Mouse (Mus musculus): Measurements from ENCODE around the gene Tpsab1. TPM values are rescaled to one million over a fixed set of nuclear protein-coding genes. Genes with fewer than 3 reads are reported as not detected.

Tpsab1 gene
- polyA plus RNA-seq, 1 experiment: not detected

DNA sequence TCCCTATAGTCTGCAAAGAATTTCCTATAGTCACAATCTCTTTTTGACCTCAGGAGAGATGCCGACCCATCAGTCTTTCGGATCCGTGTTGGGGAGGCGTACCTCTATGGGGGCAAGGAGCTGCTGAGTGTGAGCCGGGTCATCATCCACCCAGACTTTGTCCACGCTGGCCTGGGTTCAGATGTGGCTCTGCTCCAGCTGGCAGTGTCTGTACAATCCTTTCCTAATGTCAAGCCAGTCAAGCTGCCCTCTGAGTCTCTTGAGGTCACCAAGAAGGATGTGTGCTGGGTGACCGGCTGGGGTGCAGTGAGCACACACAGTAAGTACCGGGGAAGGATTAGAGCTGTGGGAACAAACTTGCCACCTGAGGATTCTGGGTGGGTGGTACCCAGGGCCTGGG lies 24.5 kb downstream of the Tpsab1 start:
- WGBS: 83% methylated on average over 8 of the region's 8 CpGs
- no peaks in the 10 kb centered on the region for H3K4me1 ChIP-seq (ENCODE audit: control insufficient read depth, insufficient read depth, insufficient read length, low read length)
- no peaks in the 10 kb centered on the region for H3K36me3 ChIP-seq (ENCODE audit: control insufficient read depth, insufficient read depth, low read length)
- TF ChIP-seq POLR2A (IDR thresholded peaks at IDR 0.05; ENCODE audit: low read depth, low read length) (no peak), CTCF (IDR thresholded peaks at IDR 0.05; ENCODE audit: extremely low read depth, insufficient read length, insufficient replicate concordance, low read depth, low read length) (no peak)
- peaks cover 2% of the 10 kb centered on the region; the same call in 1 of the 2 replicates for H3K27me3 ChIP-seq (ENCODE audit: control insufficient read depth, insufficient read depth, low read length)
- no peak overlapping the region for H3K27ac ChIP-seq (ENCODE audit: insufficient read depth, low read depth, low read length)
- H3K4me3 ChIP-seq (ENCODE audit: low read depth, low read length): no peak overlapping the region

- Histone ChIP-seq H3K4me3 (ENCODE audit: low read depth, low read length) (no peak within 1 kb of the TSS), H3K27ac (ENCODE audit: insufficient read depth, low read depth, low read length) (no peak within 1 kb of the TSS), H3K4me1 (ENCODE audit: control insufficient read depth, insufficient read depth, insufficient read length, low read length) (no peaks in the 10 kb centered on the region), H3K27me3 (ENCODE audit: control insufficient read depth, insufficient read depth, low read length) (no peaks in the 10 kb centered on the region), H3K36me3 (ENCODE audit: control insufficient read depth, insufficient read depth, low read length) (no peaks in the 10 kb centered on the region)
- 75% methylated on average over 5 of the region's 5 CpGs for WGBS
- TF ChIP-seq POLR2A (IDR thresholded peaks at IDR 0.05; ENCODE audit: low read depth, low read length): no peak
- no peak for TF ChIP-seq CTCF (IDR thresholded peaks at IDR 0.05; ENCODE audit: extremely low read depth, insufficient read length, insufficient replicate concordance, low read depth, low read length)
These were observed 27.0 kb downstream of the Tpsab1 start, which contains the start of gene Prss29 for GRCm38 (mm10) chr17:25318354-25318753. Gene Prss29, plus strand, starts transcription at chr17:25318654.

DNA sequence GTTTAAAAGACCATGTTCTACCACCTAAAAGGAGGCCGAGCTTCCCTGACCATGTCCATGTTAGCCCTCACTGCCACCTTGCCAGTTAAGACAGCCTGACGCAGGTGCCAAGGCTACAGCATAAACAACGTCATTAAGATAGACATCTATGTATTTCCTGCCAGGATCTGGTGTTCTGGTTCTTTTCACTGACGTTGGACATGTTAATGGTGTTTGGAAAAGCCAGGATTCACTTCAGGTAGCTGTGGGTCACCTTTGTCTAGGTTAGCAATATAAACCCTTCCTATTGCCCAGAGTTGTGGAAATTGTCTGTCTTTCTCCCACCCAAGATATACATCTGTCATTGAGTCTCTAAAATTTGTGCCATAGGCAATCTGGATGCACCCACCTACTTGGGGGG lies 37.0 kb downstream of the Tpsab1 start, which contains the start of gene Prss28:
Gene Prss28 (plus strand): TSS at position 301 of the 400 bp plus-strand sequence.
- no peak within 1 kb of the TSS for H3K27ac ChIP-seq (ENCODE audit: insufficient read depth, low read depth, low read length)
- TF ChIP-seq POLR2A (IDR thresholded peaks at IDR 0.05; ENCODE audit: low read depth, low read length): no peak
- no peak for TF ChIP-seq CTCF (IDR thresholded peaks at IDR 0.05; ENCODE audit: extremely low read depth, insufficient read length, insufficient replicate concordance, low read depth, low read length)
- WGBS: 55% methylated on average over 4 of the region's 4 CpGs

DNA sequence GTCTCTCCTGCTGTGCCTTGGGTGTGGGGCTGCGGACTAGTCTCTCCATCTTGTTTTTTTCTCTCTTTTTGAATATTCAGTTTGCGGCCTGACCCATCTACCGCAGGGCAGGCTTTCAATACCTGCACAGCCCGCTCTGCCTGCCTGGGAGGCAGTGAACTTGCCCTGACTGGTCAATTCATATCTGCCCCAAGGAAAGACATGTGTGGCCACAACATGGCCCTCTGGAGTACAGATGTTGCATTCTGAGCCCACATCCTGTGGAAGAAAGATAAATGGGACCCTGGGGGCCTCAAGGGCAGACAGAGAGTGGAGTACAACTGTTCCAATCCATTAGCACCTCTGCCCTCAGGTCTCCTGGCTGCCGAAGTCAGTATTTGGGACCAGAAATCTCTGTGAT lies 47.3 kb downstream of the Tpsab1 start, which contains the start of gene Prss34:
Gene Prss34 (plus strand): TSS at position 301 of the 400 bp plus-strand sequence.
- H3K36me3 ChIP-seq (ENCODE audit: control insufficient read depth, insufficient read depth, low read length): no peaks in the 10 kb centered on the region
- H3K4me3 ChIP-seq (ENCODE audit: low read depth, low read length): no peak within 1 kb of the TSS
- no peaks in the 10 kb centered on the region for H3K27me3 ChIP-seq (ENCODE audit: control insufficient read depth, insufficient read depth, low read length)
- H3K27ac ChIP-seq (ENCODE audit: insufficient read depth, low read depth, low read length): no peak within 1 kb of the TSS
- no peak for TF ChIP-seq CTCF (IDR thresholded peaks at IDR 0.05; ENCODE audit: extremely low read depth, insufficient read length, insufficient replicate concordance, low read depth, low read length)
- TF ChIP-seq POLR2A (IDR thresholded peaks at IDR 0.05; ENCODE audit: low read depth, low read length): no peak
- WGBS: 68% methylated on average over 5 of the region's 5 CpGs
- H3K4me1 ChIP-seq (ENCODE audit: control insufficient read depth, insufficient read depth, insufficient read length, low read length): no peaks in the 10 kb centered on the region

More for the DNA sequence above, 37.0 kb downstream of the Tpsab1 start, which contains the start of gene Prss28:
- no peaks in the 10 kb centered on the region for H3K27me3 ChIP-seq (ENCODE audit: control insufficient read depth, insufficient read depth, low read length)
- no peaks in the 10 kb centered on the region for H3K36me3 ChIP-seq (ENCODE audit: control insufficient read depth, insufficient read depth, low read length)
- no peaks in the 10 kb centered on the region for H3K4me1 ChIP-seq (ENCODE audit: control insufficient read depth, insufficient read depth, insufficient read length, low read length)
- no peak within 1 kb of the TSS for H3K4me3 ChIP-seq (ENCODE audit: low read depth, low read length)

GRCm38 (mm10) chr17:25294111-25294510 lies 51.3 kb downstream of the Tpsab1 start:
- H3K27me3 ChIP-seq (ENCODE audit: control insufficient read depth, insufficient read depth, low read length): no peaks in the 10 kb centered on the region
- no peaks in the 10 kb centered on the region for H3K36me3 ChIP-seq (ENCODE audit: control insufficient read depth, insufficient read depth, low read length)
- H3K4me1 ChIP-seq (ENCODE audit: control insufficient read depth, insufficient read depth, insufficient read length, low read length): no peaks in the 10 kb centered on the region
- WGBS: 63% methylated on average over 1 of the region's 1 CpGs
- no peak for TF ChIP-seq POLR2A (IDR thresholded peaks at IDR 0.05; ENCODE audit: low read depth, low read length)
- no peak for TF ChIP-seq CTCF (IDR thresholded peaks at IDR 0.05; ENCODE audit: extremely low read depth, insufficient read length, insufficient replicate concordance, low read depth, low read length)
- H3K27ac ChIP-seq (ENCODE audit: insufficient read depth, low read depth, low read length): no peak overlapping the region
- H3K4me3 ChIP-seq (ENCODE audit: low read depth, low read length): no peak overlapping the region

DNA sequence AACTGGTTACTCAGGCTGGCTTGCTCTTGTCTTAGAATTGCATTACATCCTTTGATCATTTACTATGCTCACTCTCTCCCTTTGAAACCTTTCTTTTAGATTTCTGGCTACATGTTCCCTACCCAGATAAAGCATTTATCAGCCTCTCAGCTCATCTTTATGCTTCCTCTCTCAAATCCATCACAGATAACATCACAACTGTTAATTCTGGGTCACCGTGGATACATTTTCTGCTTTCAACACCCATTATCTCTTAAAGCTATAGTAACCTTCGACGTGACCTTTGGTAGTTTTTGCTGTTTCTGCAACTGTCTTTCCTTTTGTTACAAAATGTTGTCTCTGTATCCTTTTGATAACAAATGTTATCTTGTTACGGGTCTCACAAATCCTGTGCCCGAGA lies 51.9 kb downstream of the Tpsab1 start:
- 45% methylated on average over 5 of the region's 5 CpGs for WGBS
- Histone ChIP-seq H3K4me1 (ENCODE audit: control insufficient read depth, insufficient read depth, insufficient read length, low read length) (no peaks in the 10 kb centered on the region), H3K36me3 (ENCODE audit: control insufficient read depth, insufficient read depth, low read length) (no peaks in the 10 kb centered on the region), H3K27ac (ENCODE audit: insufficient read depth, low read depth, low read length) (no peak overlapping the region), H3K4me3 (ENCODE audit: low read depth, low read length) (no peak overlapping the region), H3K27me3 (ENCODE audit: control insufficient read depth, insufficient read depth, low read length) (no peaks in the 10 kb centered on the region)
- TF ChIP-seq CTCF (IDR thresholded peaks at IDR 0.05; ENCODE audit: extremely low read depth, insufficient read length, insufficient replicate concordance, low read depth, low read length) (no peak), POLR2A (IDR thresholded peaks at IDR 0.05; ENCODE audit: low read depth, low read length) (no peak)

Other genes starting within 250 kb of the Tpsab1 start
- gene Telo2, start 229.6 kb downstream of the Tpsab1 start, polyA plus RNA-seq (2012; rRNA removed): 7.3 and 8.9 TPM in 2 replicates
- gene Ptx4, start 224.8 kb downstream of the Tpsab1 start, polyA plus RNA-seq (2012; rRNA removed): 0.10 TPM in 1 of 2 replicates, not detected in the other
- gene Clcn7, start 212.2 kb downstream of the Tpsab1 start, polyA plus RNA-seq (2012; rRNA removed): 9.5 and 15.9 TPM in 2 replicates
- 0.06 TPM in 1 of 2 replicates, not detected in the other for gene Ccdc154, start 183.1 kb downstream of the Tpsab1 start, polyA plus RNA-seq (2012; rRNA removed)
- gene Gm38655, start 170.1 kb downstream of the Tpsab1 start, polyA plus RNA-seq (2012; rRNA removed): 0.33 and 0.46 TPM in 2 replicates
- gene BC003965, start 161.0 kb downstream of the Tpsab1 start, polyA plus RNA-seq (2012; rRNA removed): 5.4 and 6.3 TPM in 2 replicates
- gene Unkl, start 157.2 kb downstream of the Tpsab1 start, polyA plus RNA-seq (2012; rRNA removed): 7.1 and 11.7 TPM in 2 replicates
- 21.0 and 29.3 TPM in 2 replicates for gene Gnptg, start 105.4 kb downstream of the Tpsab1 start, polyA plus RNA-seq (2012; rRNA removed)
- 6.8 and 13.3 TPM in 2 replicates for gene Tsr3, start 105.4 kb downstream of the Tpsab1 start, polyA plus RNA-seq (2012; rRNA removed)
- gene Baiap3, start 89.2 kb downstream of the Tpsab1 start, polyA plus RNA-seq (2012; rRNA removed): 10.1 TPM in 2 replicates
- 24.8 and 50.8 TPM in 2 replicates for gene Ube2i, start 70.9 kb downstream of the Tpsab1 start, polyA plus RNA-seq (2012; rRNA removed)
- not detected in 2 replicates for gene Prss34, start 47.2 kb downstream of the Tpsab1 start, polyA plus RNA-seq (2012; rRNA removed)
- gene Prss28, start 36.9 kb downstream of the Tpsab1 start, polyA plus RNA-seq (2012; rRNA removed): not detected in 2 replicates
- not detected in 2 replicates for gene Prss29, start 26.9 kb downstream of the Tpsab1 start, polyA plus RNA-seq (2012; rRNA removed)
- gene Tpsb2, start 20.7 kb upstream of the Tpsab1 start, polyA plus RNA-seq (2012; rRNA removed): 3.8 TPM in 1 of 2 replicates, not detected in the other
- gene Tpsg1, start 23.7 kb upstream of the Tpsab1 start, polyA plus RNA-seq (2012; rRNA removed): 15.8 and 59.6 TPM in 2 replicates
- gene Cacna1h, start 88.2 kb upstream of the Tpsab1 start, polyA plus RNA-seq (2012; rRNA removed): 17.8 and 19.6 TPM in 2 replicates
- not detected in 2 replicates for gene Tekt4, start 109.1 kb upstream of the Tpsab1 start, polyA plus RNA-seq (2012; rRNA removed)
- gene Sstr5, start 151.7 kb upstream of the Tpsab1 start, polyA plus RNA-seq (2012; rRNA removed): 0.29 and 0.53 TPM in 2 replicates
- gene Sox8, start 225.1 kb upstream of the Tpsab1 start, polyA plus RNA-seq (2012; rRNA removed): 0.67 and 0.98 TPM in 2 replicates
- gene Lmf1, start 233.5 kb upstream of the Tpsab1 start, polyA plus RNA-seq (2012; rRNA removed): 10.0 and 10.9 TPM in 2 replicates

All from small intestine, adult 2 months (tissue).